Mouse (Mus musculus) testis, postnatal 14 days (tissue): ENCODE data around the gene Prkcb.
A peak's percentile ranks its signal among the peaks of the same experiment; 100 is the strongest.

Experiments
- DNase-seq: peaks from one replicate; pipeline ENCODE4 v3.0.0; 2021; ENCODE audit warnings: low spot score

The Prkcb gene

DNA sequence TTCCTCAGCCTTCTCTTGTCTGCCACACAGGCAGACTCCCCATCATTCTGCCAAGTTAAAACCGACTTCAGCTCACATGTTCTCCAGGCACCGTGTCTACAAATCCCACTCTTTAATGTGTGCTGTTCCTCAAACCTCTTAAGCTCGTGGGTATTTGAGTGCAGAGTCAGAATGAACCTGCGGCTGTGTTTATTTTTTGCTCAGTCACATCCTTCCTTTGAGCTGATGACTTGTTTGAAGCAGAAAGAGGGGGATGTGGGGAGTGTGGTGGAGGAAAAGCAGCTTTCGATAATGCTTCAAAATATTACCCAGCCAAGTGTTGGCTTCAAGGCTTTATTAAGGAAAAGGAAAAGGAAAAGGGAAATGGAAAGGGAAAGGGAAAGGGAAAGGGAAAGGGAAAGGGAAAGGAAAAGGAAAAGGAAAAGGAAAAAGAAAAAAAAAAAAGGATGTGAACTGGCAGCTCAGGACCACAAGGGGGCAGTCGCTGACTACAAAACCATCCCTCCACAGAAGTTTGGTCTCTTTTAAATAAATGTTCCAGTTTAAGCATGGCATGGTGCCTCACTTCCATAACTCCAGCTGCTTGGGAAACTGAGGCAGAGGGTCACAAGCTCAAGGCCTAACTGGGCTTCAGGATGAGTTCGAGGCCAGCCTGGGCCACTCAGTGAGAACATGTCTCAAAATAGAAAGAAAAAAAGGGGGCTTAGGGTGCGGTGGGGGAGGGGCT, 177.4 kb downstream of the Prkcb start:
- no peak for DNase-seq

DNA sequence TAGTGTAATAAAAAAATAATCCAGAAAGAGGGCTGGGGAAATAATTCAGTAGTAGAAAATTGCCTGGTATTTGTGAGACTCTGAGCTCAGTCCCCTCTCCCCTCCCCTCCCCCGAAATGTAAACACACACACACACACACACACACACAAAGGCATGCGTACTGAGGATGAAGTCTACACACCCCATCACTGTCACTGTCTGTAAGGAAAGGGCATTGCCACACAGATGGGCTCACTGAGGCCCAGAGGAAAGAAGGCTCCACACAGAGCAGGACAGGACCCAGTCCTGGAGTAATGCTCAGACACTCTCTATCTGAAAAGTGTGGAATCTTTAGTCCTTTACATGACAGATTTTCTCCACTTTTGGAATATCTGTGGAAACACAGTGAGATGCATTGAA, 178.2 kb downstream of the Prkcb start:
- DNase-seq: no peak

DNA sequence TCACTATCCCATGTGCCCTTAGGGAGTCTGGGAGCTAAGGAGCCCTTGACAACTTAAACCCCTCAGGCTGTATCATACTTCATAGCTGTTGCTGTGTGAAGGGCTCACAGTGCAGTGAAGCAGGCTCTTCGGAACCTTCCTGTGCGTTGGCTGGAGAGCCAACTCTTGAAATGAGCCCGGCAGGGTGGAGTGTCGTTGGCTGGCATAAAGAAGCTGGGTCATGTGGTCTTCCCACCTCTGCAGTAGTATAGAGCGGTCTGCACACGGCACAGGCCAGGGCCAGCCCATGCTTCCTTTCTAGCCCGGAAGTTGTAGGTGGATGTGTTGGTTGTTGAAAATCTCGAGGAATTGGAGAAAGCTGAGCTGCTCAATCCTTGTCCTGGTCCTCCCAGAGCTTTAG, 179.3 kb downstream of the Prkcb start:
- no peak for DNase-seq

DNA sequence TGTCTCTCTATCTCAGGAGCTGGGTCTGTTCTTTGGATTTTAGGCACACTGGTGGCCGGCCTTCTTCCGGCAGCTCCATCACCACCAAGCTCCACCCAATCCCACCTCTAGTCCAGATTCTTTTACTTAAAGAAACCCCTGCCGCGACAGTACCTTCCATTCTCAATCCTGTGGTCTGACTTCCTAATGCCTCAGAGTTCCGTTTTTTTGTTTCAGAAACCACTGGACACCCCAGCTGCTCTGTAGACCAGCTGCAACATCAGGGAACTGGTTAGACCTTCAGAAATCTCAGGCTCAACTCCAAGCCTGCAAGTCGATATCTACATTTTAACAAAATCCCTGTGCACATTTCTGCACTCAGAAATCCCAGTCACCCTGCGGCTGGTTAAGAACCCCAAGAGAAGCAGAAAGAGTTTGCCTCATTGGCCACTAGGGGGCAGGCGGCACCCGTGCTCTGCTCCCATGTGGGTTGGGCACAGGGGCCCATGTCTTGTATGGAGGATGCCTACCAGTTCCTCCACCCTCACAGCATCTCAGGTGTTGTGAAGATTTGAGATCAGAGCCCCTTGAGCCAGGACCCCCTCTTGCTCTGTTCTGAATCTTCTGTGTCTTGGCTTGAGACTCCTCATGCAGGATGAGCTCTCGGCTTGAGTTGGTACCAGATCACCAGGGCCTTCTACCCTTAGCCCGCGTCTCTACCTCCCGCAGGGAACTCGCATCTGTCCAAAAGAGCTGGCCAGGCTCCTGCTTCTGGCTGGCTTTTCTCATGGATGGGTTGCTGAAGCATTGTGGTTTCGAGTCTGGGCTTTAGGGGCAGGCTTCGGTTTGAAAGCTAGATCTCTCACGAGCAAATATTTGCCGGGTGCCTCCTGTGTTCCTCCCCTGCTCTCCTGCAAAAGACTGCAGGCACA, 182.1 kb downstream of the Prkcb start:
- peak; percentile 15 for DNase-seq

DNA sequence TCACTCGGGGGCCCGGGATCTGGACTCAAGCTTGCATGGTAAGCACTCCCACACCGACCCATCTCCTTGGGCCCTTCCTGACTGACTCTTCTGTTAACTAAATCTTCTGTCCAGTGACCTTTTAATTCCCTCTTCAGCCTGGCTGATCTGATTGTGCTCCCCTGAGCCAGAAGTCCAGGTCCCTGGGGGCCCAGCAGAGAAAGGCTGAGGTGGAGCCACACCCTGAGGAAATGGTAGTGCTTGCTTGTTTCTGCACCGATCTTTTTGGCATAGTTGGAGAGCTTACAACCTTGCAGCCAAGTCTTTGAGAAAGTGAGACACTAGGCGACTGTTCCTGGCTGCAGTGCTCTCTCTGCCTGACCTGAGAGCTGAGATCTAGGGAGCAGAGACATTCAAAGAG, 183.7 kb downstream of the Prkcb start:
- no peak for DNase-seq

DNA sequence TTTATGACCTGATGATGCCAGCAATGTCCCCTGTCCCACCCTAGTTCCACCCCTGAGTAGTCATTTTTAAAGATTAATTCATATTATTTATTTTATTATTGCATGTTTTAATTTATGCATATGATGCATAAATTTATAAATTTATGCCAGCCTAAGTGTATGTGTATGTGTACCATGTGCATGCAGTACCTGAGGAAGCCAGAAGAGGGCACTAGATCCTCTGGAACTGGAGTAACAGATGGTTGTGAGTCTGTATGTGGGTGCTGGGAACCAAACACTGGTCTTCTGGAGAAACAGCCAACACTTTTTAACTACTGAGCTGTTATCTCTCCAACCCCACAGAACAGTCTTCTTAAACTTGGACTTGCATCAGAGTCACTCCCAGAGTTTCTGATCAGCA, 186.5 kb downstream of the Prkcb start:
- DNase-seq: no peak

DNA sequence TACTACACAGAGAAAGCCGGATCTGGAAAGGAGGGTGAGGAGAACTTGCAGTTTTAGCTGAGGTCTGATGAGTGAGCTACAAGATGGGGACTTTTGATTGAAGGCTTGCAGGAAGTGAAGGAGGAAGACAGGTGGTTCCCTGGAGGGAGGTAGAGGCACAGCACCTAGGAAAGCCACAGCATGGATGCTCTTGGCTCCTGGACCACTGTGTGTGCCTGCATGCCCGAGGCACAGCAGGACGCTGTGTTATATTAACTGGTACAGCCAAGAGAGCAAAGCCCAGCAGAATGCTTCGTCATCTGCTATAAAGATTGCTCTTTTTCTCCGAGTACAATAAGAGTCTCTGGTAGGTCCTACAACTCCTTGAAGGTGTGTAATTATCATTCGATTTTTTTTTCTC, 188.1 kb downstream of the Prkcb start:
- no peak for DNase-seq

DNA sequence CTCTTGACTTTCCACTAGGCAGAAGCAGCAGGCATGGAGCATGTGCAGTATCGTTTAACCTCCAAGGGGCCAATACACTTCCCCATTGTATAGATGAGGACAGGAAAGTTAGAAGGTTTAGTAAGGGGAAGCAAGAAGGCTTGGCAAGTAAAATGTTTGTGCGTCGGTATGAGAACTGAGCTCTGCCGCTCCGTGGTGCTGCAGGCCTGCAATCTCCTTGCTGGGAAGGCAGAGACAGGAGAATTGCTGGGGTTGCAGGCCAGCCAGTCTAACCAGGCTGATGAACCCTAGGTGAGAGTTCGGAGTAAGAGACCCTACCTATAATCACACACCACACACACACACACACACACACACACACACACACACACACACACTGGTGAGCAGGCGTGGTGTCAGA, 188.6 kb downstream of the Prkcb start:
- no peak for DNase-seq

DNA sequence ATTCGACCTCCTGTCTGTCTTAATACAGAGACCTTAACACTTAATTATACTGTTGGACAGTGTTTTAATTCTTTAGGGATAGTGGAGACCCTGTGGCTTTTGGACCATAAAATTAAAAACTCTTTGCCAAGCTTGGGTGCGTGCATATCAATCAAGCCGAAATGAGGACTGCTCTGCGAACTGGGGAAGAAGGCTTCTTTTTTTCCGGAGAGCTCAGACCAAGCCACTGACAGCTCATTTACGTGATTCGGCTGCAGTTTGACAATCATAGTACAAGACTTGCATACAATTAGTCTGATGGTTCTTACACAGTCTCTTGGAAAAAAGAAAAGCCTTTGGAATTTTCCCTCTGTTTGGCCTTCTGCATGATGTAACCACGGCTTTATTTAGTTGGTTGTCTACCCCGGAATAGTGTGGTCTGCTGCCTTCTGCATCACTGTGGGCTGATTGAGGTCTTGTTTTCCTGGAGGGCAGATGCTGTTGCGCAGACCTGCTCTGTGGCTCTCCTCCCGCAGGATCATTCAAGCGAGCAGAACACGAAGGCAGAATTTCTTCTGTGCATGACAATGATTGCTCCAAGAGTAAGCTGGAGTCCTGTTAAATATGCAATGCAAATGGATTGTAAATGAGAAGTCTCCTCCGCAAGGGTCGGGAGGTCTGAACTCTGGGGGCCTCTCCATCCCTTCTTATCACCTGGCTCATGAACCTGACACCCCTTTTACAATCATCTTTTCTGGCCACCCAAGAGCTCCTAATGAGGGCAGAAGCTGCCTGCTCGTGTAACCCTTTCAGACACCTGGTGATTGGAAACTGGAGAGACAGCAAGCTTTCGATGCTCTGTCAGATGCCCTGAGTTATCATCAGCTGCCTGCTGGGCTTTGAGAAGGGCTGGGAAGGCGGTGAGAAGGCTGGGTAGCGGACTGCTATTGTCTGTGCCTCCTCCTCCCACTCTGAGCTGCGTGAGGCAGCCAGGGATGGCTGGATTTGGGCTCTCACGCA, 189.3 kb downstream of the Prkcb start:
- DNase-seq: no peak

DNA sequence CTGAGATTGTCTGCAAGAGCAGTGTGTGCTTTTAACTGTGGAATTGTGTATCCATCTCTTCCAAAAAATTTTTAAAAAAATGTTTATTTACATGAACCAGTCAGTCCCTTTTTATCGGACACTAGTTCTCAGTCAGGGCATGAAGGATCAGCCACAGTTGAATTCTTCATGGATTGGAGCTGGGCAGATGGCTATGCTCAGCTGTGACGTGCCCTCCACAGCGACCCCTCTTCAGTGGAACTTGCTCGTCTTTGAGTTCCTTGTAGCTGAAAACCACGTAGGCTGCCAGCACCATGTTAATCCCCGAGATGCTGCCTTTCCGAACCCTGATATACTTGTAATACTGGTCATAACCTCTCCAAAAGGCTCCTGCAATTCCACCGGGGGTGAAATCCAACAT, 195.4 kb downstream of the Prkcb start:
- DNase-seq: no peak

DNA sequence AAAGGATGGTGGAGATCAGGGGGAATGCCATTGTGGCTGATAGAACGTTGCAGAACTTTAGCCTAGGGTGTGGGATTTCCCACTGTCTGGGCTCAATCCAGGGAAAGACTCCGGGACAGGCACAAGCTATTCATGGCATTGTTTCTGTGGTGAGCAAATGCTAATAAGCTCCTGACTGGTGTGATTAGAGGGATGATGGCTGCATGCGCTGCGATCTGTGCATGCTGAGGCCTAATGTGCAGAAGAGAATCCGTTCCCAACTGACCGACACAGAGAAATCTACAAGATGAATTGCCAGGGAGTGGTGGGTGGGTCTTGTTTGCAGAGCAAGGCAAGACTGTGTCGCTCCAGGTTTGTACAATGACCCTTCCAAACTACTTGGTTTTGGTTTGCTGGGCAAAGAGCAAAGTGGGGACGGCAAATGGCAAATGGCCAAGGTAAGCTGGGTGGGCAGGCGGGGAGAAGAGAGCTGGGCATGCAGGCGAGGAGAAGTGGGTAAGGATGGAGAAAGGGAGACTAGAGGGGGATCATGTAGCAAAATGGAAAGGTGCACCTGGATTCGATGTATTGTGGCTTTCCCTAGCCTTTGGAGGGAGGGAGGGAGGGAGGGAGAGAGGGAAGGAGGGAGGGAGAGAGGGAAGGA, 199.5 kb downstream of the Prkcb start:
- DNase-seq: no peak

DNA sequence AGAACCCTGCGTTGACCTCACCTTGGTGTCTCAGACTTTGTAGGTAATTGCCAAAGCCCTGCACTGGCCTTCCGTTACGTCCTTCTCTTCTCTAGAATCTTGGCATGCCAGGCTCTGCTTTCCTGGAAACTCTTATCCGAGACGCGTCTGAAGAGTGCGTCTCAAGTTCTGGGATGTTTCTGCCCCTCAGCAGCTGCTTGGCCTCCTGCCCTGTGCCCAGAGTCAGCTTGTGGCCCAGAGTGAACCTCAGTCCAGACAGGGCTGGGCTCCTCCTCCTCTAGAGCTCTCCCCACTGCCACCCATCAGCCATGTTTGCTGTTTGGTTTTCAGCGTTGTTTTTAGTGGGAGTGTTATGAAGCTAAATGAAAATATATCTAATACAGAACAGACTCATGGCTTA, 203.5 kb downstream of the Prkcb start:
- no peak for DNase-seq

DNA sequence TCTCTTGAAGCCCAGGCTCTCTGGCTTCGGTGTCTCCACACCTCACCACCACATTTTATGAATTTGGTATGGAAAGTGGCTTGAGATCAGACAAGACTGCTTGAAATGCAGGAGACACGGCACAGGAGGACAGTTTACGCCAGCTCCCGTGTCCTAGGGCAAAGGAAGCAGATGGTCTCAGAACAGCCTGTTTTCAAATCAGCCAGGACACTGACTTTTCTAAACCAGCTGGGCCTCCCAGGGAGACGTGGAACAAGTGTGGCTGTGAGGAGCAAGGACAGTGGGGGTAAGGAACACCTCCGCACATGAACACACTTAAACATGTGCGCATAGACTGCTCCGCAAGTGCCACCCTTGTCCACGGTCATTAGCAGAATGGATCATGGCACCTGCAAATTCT, 204.4 kb downstream of the Prkcb start:
- no peak for DNase-seq

DNA sequence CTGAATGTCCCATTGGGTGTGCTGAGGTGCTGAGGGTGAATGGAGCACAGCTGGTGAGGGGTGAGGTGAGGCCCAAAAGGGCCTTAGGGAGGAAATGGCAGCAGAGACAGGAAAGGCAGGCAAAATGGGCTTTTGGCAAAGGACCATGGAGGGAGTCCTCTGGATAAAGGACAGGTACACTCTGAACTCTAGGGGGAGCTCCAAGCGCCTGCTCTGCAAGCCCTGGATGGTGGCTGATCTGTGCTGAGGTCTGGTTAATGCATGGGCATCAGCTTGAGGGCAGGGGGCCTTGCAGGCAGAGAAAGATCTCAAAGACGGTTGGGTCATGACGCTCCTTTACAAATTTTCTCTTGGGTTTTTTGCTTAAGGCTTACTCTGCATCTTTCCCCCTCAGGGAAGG, 205.5 kb downstream of the Prkcb start:
- DNase-seq: no peak

DNA sequence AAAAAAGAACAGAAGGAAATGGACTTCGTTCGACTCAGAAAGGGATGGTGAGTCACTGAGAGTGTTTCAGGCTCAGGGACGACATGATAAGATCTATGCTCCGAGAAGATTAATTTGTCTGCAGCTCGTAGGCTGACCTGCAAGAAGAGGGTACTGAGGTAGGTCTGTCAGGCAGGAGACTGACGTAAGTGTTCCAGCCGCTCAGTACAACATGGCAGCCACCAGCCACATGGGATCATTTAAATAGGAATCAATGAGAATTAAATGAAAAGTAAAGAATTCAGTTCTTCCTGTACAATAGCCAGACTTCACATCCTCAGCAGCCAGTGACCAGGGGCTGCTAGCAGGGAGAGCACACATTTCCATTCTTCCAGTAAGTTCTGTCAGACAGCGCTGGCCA, 209.0 kb downstream of the Prkcb start:
- DNase-seq: no peak

DNA sequence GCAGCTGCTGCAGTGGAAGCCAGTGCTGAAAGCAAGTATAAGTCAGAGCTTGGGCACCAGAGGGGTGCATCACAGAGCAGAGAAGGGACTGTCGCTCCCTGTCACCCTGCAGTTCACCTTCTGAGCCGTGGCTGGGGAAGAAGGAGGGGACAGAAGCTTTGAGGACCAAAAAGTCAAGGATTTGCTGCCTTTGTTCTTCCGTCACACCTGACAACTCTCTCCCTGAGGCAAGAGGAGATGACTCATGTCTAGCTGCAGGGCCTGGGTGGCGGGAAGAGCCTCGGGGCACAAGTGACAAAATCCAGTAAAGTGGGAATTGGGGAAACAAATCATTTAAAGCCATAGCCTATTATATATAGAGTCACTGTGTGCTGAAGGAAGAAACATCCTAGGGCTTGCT, 209.9 kb downstream of the Prkcb start:
- DNase-seq: no peak

DNA sequence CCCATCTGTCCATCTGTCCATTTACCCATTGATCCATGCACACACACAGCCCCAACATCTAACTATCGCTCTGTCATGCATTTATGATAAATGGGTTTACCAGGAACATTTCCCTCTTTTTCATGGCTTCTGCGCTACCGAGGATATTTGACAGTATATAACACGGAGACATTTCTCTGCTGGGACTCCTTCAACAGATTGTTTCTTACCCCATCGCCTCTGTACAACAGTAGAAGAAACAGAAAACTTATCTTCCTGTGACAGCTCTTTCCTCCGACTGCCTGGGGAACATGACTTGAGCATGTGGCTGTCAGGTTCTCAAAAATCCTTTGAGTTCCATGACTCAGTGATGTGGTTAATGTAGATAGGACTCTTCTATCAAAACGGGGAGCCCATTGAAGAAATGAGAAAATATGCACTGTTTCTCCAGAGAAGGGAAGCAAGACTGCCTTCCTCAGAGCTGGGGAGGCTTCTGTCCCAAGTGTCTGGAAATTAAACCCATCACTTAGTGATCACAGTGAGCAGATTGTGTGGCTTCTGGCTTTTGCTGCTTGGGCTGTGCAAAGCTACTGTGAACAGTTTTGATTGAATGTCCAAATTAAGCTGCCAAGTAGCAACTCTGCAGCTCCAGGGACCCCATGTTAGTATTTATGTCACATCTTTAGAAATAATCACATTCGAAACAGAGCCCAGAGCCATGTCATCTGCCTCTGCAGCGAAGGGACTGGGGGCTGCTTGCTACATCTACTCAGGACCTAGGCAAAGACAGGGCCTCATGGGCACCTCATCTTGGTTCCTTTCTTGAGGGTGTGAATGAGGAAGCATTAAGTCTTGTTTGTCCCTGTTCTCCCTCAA, 211.4 kb downstream of the Prkcb start:
- DNase-seq: no peak

DNA sequence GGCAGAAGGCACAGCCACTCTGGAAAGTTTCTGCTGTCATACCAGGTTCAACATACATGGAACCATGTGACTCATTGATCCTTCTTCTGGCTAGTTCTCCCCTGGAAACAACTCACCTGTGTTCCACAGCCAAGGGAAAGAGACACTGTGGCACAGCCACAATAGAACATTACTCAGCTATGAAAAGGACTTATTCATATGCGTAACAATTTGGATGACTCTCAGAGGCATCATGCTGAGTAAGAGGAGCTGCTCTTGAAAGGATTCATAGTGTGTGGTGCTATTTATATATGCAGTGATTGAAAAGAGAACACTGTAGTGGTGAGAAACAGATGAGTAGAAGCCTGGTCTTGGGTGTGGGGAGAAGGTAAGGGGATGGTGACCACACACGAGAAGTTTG, 217.9 kb downstream of the Prkcb start:
- no peak for DNase-seq

DNA sequence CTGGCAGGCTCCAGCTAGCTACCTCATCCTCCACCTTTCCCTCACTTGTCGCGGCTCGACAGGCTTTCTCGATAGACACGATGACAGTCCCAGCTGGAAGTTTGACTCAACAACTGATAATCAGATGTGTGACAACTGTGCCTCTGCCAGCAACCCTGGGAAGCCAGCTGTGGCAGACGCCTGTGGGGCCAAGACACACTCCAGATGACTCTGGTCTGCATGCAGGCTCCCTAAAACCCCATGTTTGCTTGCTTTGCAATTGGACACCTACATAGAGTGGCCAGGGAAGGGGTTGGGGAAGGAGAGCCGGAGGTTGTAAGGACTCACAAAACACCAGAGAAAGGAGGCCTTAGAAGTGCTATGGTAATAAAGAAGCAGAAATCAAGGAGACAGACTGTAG, 221.4 kb downstream of the Prkcb start:
- no peak for DNase-seq

DNA sequence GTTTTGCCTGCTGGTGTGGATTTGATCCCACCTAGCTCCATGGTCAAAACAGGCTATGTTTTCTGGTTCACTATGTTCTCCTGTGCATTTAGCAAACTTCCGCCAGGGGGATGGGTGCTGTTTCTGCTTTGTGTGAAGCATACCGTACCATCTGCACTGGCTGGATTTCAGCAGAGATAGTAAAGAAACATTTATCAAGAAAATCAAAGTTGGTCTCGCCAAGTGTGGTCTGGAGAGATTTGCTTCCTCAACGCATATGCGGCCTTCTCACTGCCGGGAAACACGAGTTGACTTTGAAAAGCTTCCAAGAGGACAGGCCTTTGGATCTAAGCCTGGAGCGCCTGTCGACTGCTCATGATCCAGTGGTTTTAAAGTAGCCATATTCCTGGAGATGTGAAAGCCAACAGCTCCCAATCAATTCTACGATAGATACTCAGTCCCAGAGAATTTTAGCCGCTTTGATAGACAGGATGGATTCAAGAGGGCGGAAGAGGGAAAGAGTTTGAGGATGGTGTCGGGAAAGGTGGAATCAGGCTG, 223.9 kb downstream of the Prkcb start:
- DNase-seq: no peak
